Mouse (Mus musculus) heart, postnatal 0 days (tissue): Measurements from ENCODE around the gene Fndc11. TPM values are rescaled to one million over a fixed set of nuclear protein-coding genes. Genes with fewer than 3 reads are reported as not detected.
A peak's percentile ranks its signal among the peaks of the same experiment; 100 is the strongest.
"Not testable (repeated sequence)": the region's sequence is repeated elsewhere in the genome, so short reads cannot be mapped to it uniquely, and the experiment has no call there.

Experiments used
- ATAC-seq: fragments of 200-750 bp; cut with Nextera tagmentation; 2 replicates; pipeline ENCODE4 v1.8.0; 2017; ENCODE audit warnings: low read depth, moderate number of reproducible peaks, moderate library complexity; ENCODE audit not compliant: insufficient read depth
- DNase-seq: peaks from one replicate; pipeline ENCODE4 v3.0.0-alpha.2; 2016; ENCODE audit warnings: low spot score
- H3K27ac ChIP-seq: fragments of 300-500 bp; sonication (generic); 2 replicates; pipeline ENCODE4 v1.5.1; 2014; ENCODE audit warnings: low read depth, mild to moderate bottlenecking
- H3K27me3 ChIP-seq: fragments of 300-500 bp; sonication (generic); 2 replicates; pipeline ENCODE4 v1.6.1; 2014; ENCODE audit warnings: low read length, mixed read lengths; ENCODE audit not compliant: control insufficient read depth, insufficient read depth
- H3K36me3 ChIP-seq: fragments of 300-500 bp; sonication (generic); replicated peaks from 2 replicates; pipeline ENCODE4 v1.6.1; 2014; ENCODE audit warnings: low read length, mixed read lengths; ENCODE audit not compliant: control insufficient read depth, insufficient read depth
- H3K4me1 ChIP-seq: fragments of 300-500 bp; sonication (generic); 2 replicates; pipeline ENCODE4 v1.6.1; 2014; ENCODE audit warnings: antibody characterized with exemption; ENCODE audit not compliant: control insufficient read depth, insufficient read depth
- H3K4me2 ChIP-seq: fragments of 300-500 bp; sonication (generic); 2 replicates; pipeline ENCODE4 v1.6.1; 2014; ENCODE audit warnings: low read depth, mild to moderate bottlenecking, low read length, moderate library complexity
- H3K4me3 ChIP-seq: fragments of 300-500 bp; sonication (generic); 2 replicates; pipeline ENCODE4 v1.5.1; 2014; ENCODE audit warnings: low read depth, low read length
- H3K9ac ChIP-seq: fragments of 300-500 bp; sonication (generic); replicated peaks from 2 replicates; pipeline ENCODE4 v1.6.1; 2014; ENCODE audit warnings: low read depth, low read length, mixed read lengths
- H3K9me3 ChIP-seq: fragments of 300-500 bp; sonication (generic); replicated peaks from 2 replicates; pipeline ENCODE4 v1.6.1; 2016; ENCODE audit warnings: low read length; ENCODE audit not compliant: control insufficient read depth
- CTCF ChIP-seq: IDR thresholded peaks from 2 replicates; pipeline ENCODE4 v1.5.1; 2016; ENCODE audit warnings: antibody characterized with exemption, control low read depth, low read depth
- EP300 ChIP-seq: IDR thresholded peaks from 2 replicates; pipeline ENCODE4 v1.6.1; 2016; ENCODE audit warnings: antibody characterized with exemption, low read depth
- WGBS: fragments of 180-500 bp; shearing (Covaris S2); extraction: QIAGEN DNeasy Blood & Tissue Kit; methylation state at CpG from one replicate; pipeline ENCODE4 v1.1.7; 2014; 5-methylcytosine and 5-hydroxymethylcytosine counted together
- polyA plus RNA-seq: library from polyadenylated mRNA; unstranded; fragments of >200 nt; fragmentation: Nextera tagmentation; extraction: Ambion mirVana; gene quantifications from 2 replicates; pipeline ENCODE4 v1.2.1, GENCODE M21; 2015
- total RNA-seq: library from RNA; depleted of rRNA; stranded (reverse); fragments of >200 nt; gene quantifications from 2 replicates; pipeline ENCODE4 v1.2.3, GENCODE M21; 2014; ENCODE audit warnings: low replicate concordance

The Fndc11 gene
- total and polyA plus RNA-seq, 2 experiments from 2014 or later, result not detected

DNA sequence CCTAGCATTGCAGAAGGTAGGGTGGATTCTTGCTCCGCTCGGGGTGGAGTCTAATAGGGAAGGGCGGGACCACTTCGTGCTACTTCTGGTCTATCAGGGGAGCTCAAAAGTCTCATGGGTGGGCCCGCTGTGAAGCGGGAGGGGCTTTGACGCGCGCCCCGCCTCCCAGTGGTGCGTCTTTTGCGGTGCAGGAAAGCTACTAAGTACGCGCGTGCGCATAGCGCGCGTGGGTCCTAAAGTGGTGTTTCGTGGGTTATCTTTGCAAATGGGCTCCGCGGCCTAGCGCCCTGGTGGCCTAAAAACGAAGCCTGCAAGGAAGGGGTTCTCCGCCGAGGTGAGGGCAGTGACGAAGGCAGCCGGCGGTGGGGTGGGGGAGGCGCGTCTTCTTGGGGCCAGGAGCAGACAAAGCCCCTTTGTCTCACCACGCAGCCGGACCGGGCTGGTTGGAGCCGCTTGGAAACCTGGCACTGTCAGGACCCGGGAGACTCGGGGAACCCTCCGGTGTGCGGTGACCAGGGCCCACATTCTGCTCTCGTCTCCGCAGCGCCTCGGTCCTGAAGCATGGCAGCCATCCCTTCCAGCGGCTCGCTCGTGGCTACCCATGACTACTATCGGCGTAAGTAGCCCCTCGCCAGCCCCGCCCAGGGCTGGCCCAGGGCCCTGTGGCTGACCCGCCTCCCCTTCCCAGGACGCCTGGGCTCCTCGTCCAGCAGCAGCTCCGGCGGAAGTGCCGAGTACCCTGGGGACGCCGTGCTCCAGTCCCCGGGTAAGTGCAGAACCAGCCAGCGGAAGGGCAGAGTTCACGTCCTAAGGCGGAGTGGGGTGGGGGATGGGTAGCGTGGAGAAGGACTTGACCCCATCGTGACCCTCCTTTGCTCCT, 32.5 kb upstream of the Fndc11 start, which contains the start of gene Ppdpf:
TSS of gene Ppdpf (plus strand) at position 127 of the 880 bp plus-strand sequence.
- no peaks in the 10 kb centered on the region for H3K27me3 ChIP-seq
- ATAC-seq (peak; percentile 91), DNase-seq (peak; percentile 91)
- H3K36me3 ChIP-seq, result no peaks in the 10 kb centered on the region
- peaks cover 6% of the 10 kb centered on the region for H3K4me1 ChIP-seq
- H3K4me2 ChIP-seq, result peak within 1 kb of the TSS; percentile 80
- under 1% methylated on average over 64 of the region's 64 CpGs for WGBS
- peak within 1 kb of the TSS; percentile 74 for H3K9ac ChIP-seq
- peak within 1 kb of the TSS; percentile 97 for H3K27ac ChIP-seq
- TF ChIP-seq CTCF, result peak; percentile 18
- no peak; the same call in 1 of the 2 replicates for TF ChIP-seq EP300
- peak within 1 kb of the TSS; percentile 76 for H3K4me3 ChIP-seq
- H3K9me3 ChIP-seq, result no peaks in the 10 kb centered on the region

DNA sequence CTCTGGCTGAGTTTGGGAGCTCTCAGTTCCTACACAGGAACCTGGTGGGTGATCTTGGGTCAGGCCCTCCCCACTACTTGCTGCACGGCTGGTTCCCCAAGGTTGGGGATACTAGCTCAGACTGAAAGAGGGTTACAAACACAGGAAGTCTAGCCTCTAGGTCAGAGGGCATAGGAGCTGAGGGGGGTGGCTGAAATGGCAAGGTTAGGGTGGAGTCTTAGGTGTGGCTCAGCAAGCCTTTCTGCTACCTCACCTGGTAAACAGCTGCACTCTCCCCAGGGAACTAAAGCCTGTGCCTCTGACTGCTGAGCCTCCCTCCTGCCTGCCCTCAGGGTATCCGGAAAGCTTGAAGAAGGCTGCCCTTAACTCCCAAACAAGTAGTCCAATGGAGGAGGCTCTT, 31.1 kb upstream of the Fndc11 start:
- Histone ChIP-seq H3K4me2 (no peak overlapping the region), H3K27ac (peak overlapping the region; percentile 97), H3K4me1 (peaks cover 6% of the 10 kb centered on the region), H3K36me3 (no peaks in the 10 kb centered on the region), H3K9ac (no peak overlapping the region), H3K9me3 (no peaks in the 10 kb centered on the region), H3K4me3 (no peak overlapping the region), H3K27me3 (no peaks in the 10 kb centered on the region)
- TF ChIP-seq EP300, result no peak
- TF ChIP-seq CTCF, result no peak
- DNase-seq (no peak), ATAC-seq (no peak)
- WGBS, result 72% methylated on average over 2 of the region's 2 CpGs

DNA sequence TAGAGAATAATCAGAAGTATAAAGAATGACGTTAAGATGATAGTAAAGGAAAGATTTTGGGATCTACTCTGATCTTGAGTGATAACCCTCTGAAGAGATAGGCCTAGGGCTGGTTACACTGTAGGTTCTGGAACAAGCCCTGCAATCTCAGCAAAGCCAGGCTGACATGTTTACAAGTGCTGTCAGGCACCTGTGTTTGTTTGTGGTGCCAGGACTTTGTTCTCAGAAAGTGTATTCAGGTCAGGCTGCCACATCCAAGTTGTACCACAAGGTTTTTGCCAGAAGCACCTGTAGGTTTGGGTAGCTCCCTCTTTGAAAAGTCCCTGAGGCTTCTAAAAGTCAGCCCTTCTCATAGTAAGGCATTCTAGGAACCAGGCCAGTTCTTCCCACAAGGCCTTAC, 30.5 kb upstream of the Fndc11 start:
- WGBS, result 86% methylated on average over 1 of the region's 1 CpGs

DNA sequence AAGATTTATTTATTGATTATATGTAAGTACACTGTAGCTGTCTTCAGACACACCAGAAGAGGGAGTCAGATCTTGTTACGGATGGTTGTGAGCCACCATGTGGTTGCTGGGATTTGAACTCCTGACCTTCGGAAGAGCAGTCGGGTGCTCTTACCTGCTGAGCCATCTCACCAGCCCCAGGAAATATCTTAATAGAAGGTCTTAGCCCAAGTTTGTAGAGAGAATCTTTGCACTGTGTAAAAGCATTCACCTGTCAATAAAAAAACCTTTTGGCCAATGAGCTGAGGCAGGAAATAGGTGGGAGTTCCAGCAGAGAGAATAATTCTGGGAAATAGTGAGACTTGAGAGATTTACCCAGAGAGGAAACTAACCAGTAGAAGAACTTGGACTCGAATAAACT, 28.4 kb upstream of the Fndc11 start:
- H3K4me1 ChIP-seq, H3K36me3 ChIP-seq, ATAC-seq, H3K9me3 ChIP-seq, H3K9ac ChIP-seq, DNase-seq, H3K4me2 ChIP-seq, H3K27ac ChIP-seq, H3K4me3 ChIP-seq, H3K27me3 ChIP-seq: not testable (repeated sequence)
- 70% methylated on average over 3 of the region's 4 CpGs for WGBS

More for the DNA sequence above, 30.5 kb upstream of the Fndc11 start:
- DNase-seq (no peak), ATAC-seq (no peak)
- Histone ChIP-seq H3K4me1 (peaks cover 6% of the 10 kb centered on the region), H3K4me2 (no peak overlapping the region), H3K9me3 (no peaks in the 10 kb centered on the region), H3K9ac (no peak overlapping the region), H3K27ac (peak overlapping the region; percentile 97), H3K27me3 (no peaks in the 10 kb centered on the region), H3K36me3 (no peaks in the 10 kb centered on the region), H3K4me3 (no peak overlapping the region)
- TF ChIP-seq CTCF (no peak), EP300 (no peak)

DNA sequence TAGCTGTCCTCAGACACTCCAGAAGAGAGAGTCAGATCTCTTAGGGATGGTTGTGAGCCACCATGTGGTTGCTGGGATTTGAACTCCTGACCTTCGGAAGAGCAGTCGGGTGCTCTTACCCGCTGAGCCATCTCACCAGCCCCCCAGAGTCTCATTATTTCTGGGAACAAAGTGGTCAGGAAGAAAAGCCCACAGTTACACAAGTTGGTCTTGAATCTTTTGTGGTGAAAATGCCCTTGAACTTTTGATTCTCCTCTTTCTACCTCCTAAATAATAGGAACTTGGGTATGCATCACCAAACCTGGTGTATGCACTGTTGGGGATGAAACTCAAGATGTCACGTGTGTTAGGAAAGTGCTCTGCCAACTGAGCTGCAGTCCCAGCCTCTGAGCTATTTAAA, 27.9 kb upstream of the Fndc11 start:
- no peaks in the 10 kb centered on the region for H3K9me3 ChIP-seq
- no peak for ATAC-seq
- no peaks in the 10 kb centered on the region for H3K36me3 ChIP-seq
- H3K4me1 ChIP-seq, result peaks cover 6% of the 10 kb centered on the region
- H3K27me3 ChIP-seq, result no peaks in the 10 kb centered on the region
- 59% methylated on average over 4 of the region's 4 CpGs for WGBS
- H3K27ac ChIP-seq, result no peak overlapping the region
- H3K4me3 ChIP-seq, result no peak overlapping the region
- H3K4me2 ChIP-seq, result no peak overlapping the region
- no peak overlapping the region for H3K9ac ChIP-seq
- TF ChIP-seq EP300 (no peak), CTCF (no peak)
- no peak for DNase-seq

DNA sequence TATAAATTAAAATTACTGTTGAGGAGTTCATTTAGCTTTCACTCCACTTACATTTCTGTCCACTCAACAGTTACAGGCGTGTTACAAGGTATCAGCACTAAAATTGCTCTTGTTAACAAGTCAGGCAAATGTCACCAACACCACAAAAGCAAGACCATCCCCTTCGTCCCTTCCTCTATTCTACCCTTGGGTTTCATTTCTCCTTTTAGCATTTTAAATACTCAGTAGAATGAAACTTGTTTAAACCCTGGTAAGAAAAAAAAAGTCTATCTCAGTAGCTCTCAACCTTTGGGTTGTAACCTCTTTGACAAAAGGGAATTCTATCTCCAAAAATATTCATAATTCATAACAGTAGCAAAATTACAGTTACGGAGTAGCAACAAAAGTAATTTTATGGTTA, 26.8 kb upstream of the Fndc11 start:
- Histone ChIP-seq H3K27ac (no peak overlapping the region), H3K4me1 (peaks cover 6% of the 10 kb centered on the region), H3K9ac (no peak overlapping the region), H3K36me3 (no peaks in the 10 kb centered on the region), H3K9me3 (no peaks in the 10 kb centered on the region), H3K4me3 (no peak overlapping the region), H3K4me2 (no peak overlapping the region), H3K27me3 (no peaks in the 10 kb centered on the region)
- TF ChIP-seq EP300 (no peak), CTCF (no peak)
- WGBS, result 59% methylated on average over 3 of the region's 3 CpGs
- DNase-seq, result no peak
- no peak for ATAC-seq
